Mouse (Mus musculus) neural tube, embryonic 11.5 days (tissue): ENCODE measurements around the gene Ints14. TPM values are rescaled to one million over a fixed set of nuclear protein-coding genes. Genes with fewer than 3 reads are reported as not detected.

Experiments used
- ATAC-seq: fragments of 200-750 bp; cut with Nextera tagmentation; 2 replicates; pipeline ENCODE4 v1.8.0; 2017; ENCODE audit warnings: moderate number of reproducible peaks, mild to moderate bottlenecking, moderate TSS enrichment, moderate library complexity; ENCODE audit not compliant: insufficient read depth, low FRiP score, low TSS enrichment
- DNase-seq: peaks from one replicate; pipeline ENCODE4 v3.0.0-alpha.2; 2015; ENCODE audit warnings: low spot score
- H3K27ac ChIP-seq: fragments of 300-500 bp; sonication (generic); 2 replicates; pipeline ENCODE4 v1.5.1; 2014; ENCODE audit warnings: low read depth, mild to moderate bottlenecking, low read length
- H3K27me3 ChIP-seq: fragments of 300-500 bp; sonication (generic); 2 replicates; pipeline ENCODE4 v1.6.1; 2014; ENCODE audit warnings: mild to moderate bottlenecking, low read length, mixed read lengths; ENCODE audit not compliant: control insufficient read depth, insufficient read depth
- H3K36me3 ChIP-seq: fragments of 300-500 bp; sonication (generic); 2 replicates; pipeline ENCODE4 v1.6.1; 2014; ENCODE audit warnings: mild to moderate bottlenecking, low read length, moderate library complexity, mixed read lengths; ENCODE audit not compliant: control insufficient read depth, insufficient read depth
- H3K4me1 ChIP-seq: fragments of 300-500 bp; sonication (generic); 2 replicates; pipeline ENCODE4 v1.6.1; 2014; ENCODE audit warnings: low read length, mixed read lengths; ENCODE audit not compliant: control insufficient read depth, insufficient read depth
- H3K4me2 ChIP-seq: fragments of 300-500 bp; sonication (generic); 2 replicates; pipeline ENCODE4 v1.6.1; 2014; ENCODE audit warnings: low read depth, mild to moderate bottlenecking, moderate library complexity
- H3K4me3 ChIP-seq: fragments of 300-500 bp; sonication (generic); 2 replicates; pipeline ENCODE4 v1.5.1; 2014; ENCODE audit warnings: low read depth, low read length
- H3K9ac ChIP-seq: fragments of 300-500 bp; sonication (generic); 2 replicates; pipeline ENCODE4 v1.6.1; 2014; ENCODE audit warnings: mild to moderate bottlenecking, low read length
- H3K9me3 ChIP-seq: fragments of 300-500 bp; sonication (generic); 2 replicates; pipeline ENCODE4 v1.6.1; 2016; ENCODE audit warnings: low read length; ENCODE audit not compliant: control insufficient read depth
- WGBS: fragments of 180-500 bp; shearing (Covaris S2); extraction: QIAGEN DNeasy Blood & Tissue Kit; methylation state at CpG from one replicate; pipeline ENCODE4 v1.1.7; 2014; 5-methylcytosine and 5-hydroxymethylcytosine counted together
- polyA plus RNA-seq: library from polyadenylated mRNA; unstranded; fragments of >200 nt; fragmentation: Nextera tagmentation; extraction: Ambion mirVana; gene quantifications from 2 replicates; pipeline ENCODE4 v1.2.1, GENCODE M21; 2014

The Ints14 gene
- polyA plus RNA-seq, 1 experiment from 2014 or later, result 78.9 TPM

DNA sequence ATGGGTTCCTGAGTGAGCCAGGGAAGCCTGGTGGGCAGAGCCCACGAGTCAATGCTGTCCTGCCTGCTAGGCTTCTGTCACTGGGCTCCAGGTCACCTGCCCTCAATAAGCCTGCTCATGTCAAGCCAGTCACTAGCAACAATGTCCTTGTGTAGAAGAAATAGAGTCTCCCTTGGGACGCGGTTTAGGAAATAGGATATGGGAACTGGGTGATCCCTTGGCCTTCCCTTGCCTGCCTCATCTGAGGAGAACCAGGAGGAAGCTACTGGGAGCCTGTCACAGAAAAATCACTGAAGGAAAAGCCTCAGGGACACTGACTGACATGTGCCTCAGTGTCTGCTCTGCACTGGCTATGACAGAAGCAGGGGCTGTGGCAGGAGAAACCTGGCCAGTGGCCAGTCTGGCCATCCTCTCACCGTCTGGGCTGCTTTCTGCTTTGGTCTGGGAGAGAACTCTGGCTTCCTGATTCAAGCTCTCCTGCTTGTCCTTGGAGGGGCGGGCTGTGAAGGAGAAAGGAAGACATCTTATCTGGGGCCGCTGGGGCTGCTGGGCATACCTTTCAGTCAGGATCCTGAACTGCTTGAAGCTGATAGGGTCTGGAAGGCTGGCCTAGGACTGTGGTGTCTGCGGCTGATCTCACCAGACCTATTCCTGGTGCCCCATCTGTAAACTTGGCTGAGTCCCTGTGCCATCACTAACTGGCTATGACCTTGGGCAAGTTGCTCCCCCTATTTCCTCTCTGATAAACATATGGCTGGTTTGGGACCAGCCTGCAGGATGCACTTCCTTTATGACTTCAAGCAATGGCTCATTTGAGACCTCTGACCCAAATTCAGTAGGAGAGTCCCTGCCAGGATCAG is 28.7 kb upstream of the Ints14 start:
- Histone ChIP-seq H3K4me1 (no peaks in the 10 kb centered on the region), H3K27ac (no peak overlapping the region), H3K9ac (no peak overlapping the region), H3K4me2 (no peak overlapping the region), H3K36me3 (no peaks in the 10 kb centered on the region), H3K27me3 (no peaks in the 10 kb centered on the region), H3K4me3 (no peak overlapping the region), H3K9me3 (no peaks in the 10 kb centered on the region)
- ATAC-seq, result no peak
- no peak for DNase-seq
- 92% methylated on average over 7 of the region's 7 CpGs for whole genome bisulfite sequencing

GRCm38 (mm10) chr9:64934015-64934754 is 26.5 kb upstream of the Ints14 start:
- 66% methylated on average over 15 of the region's 15 CpGs for WGBS
- peak overlapping the region; percentile 18; the same call in 1 of the 2 replicates for H3K9ac ChIP-seq
- H3K4me3 ChIP-seq, result no peak overlapping the region
- H3K36me3 ChIP-seq, result no peaks in the 10 kb centered on the region
- H3K27me3 ChIP-seq, result no peaks in the 10 kb centered on the region
- DNase-seq (peak; percentile 46), ATAC-seq (no peak)
- H3K27ac ChIP-seq, result no peak overlapping the region
- H3K4me2 ChIP-seq, result peak overlapping the region; percentile 19; the same call in 1 of the 2 replicates
- H3K9me3 ChIP-seq, result no peaks in the 10 kb centered on the region
- no peaks in the 10 kb centered on the region for H3K4me1 ChIP-seq

DNA sequence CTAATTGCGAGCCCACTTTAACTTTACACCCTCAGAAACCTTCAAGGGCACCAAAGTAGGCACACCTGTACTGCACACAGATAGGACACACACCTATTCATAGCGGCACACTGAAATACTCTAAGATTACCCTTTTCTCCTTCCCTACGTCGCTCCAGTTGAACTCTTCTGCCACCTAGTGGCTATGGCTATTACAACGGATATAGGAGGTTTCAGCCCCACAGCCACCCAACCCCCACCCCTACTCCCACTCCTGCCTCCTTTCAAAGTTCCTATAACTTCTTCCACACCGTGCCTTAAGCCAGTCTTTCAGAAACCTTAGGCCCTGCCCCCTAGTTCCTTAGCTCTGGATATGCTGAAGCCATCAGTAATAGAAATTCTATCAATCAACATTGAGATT is 24.2 kb upstream of the Ints14 start:
- H3K4me3 ChIP-seq, result no peak overlapping the region
- no peaks in the 10 kb centered on the region for H3K9me3 ChIP-seq
- 7% methylated on average over 6 of the region's 6 CpGs for WGBS
- H3K9ac ChIP-seq, result no peak overlapping the region
- no peaks in the 10 kb centered on the region for H3K36me3 ChIP-seq
- no peaks in the 10 kb centered on the region for H3K27me3 ChIP-seq
- no peak overlapping the region for H3K27ac ChIP-seq
- H3K4me2 ChIP-seq, result no peak overlapping the region
- H3K4me1 ChIP-seq, result no peaks in the 10 kb centered on the region
- ATAC-seq, result no peak
- peak; percentile 63 for DNase-seq

- Histone ChIP-seq H3K9ac (no peak overlapping the region), H3K36me3 (no peaks in the 10 kb centered on the region), H3K4me3 (no peak overlapping the region), H3K4me1 (no peaks in the 10 kb centered on the region), H3K4me2 (no peak overlapping the region), H3K27me3 (no peaks in the 10 kb centered on the region), H3K9me3 (no peaks in the 10 kb centered on the region), H3K27ac (no peak overlapping the region)
- no peak for ATAC-seq
- no peak for DNase-seq
- 64% methylated on average over 5 of the region's 5 CpGs for WGBS
Observed at GRCm38 (mm10) chr9:64937491-64937890, 23.2 kb upstream of the Ints14 start.

DNA sequence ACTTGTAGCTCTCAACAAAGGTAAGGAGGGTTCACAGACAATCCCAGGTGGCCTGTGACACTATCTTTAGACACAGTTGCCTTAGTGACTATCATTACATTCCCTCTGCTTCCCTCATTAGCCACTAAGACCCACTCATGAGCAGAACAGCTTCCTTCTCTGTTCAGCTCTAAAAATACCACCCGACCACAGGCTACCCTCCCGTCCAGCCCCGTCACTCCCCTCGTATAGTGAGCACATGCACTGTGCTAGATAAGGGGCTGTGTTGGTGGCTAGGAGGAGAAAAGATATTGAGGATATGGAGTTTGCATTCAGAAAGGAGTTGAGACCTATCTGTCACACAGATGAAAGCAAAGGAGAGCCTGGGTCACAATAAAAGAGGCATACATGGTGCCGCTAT is 22.2 kb upstream of the Ints14 start:
- Histone ChIP-seq H3K4me1 (no peaks in the 10 kb centered on the region), H3K9ac (no peak overlapping the region), H3K4me3 (no peak overlapping the region), H3K36me3 (no peaks in the 10 kb centered on the region), H3K4me2 (no peak overlapping the region), H3K27me3 (no peaks in the 10 kb centered on the region), H3K27ac (no peak overlapping the region), H3K9me3 (no peaks in the 10 kb centered on the region)
- 87% methylated on average over 5 of the region's 5 CpGs for WGBS
- no peak for DNase-seq
- no peak for ATAC-seq

GRCm38 (mm10) chr9:64939281-64939680 is 21.4 kb upstream of the Ints14 start:
- no peak overlapping the region for H3K4me3 ChIP-seq
- no peak overlapping the region for H3K9ac ChIP-seq
- no peaks in the 10 kb centered on the region for H3K36me3 ChIP-seq
- ATAC-seq (no peak), DNase-seq (no peak)
- no peak overlapping the region for H3K4me2 ChIP-seq
- H3K4me1 ChIP-seq, result no peaks in the 10 kb centered on the region
- 64% methylated on average over 4 of the region's 4 CpGs for WGBS
- no peaks in the 10 kb centered on the region for H3K27me3 ChIP-seq
- no peaks in the 10 kb centered on the region for H3K9me3 ChIP-seq
- no peak overlapping the region for H3K27ac ChIP-seq

GRCm38 (mm10) chr9:64939790-64940189 is 20.9 kb upstream of the Ints14 start:
- no peak for ATAC-seq
- no peaks in the 10 kb centered on the region for H3K36me3 ChIP-seq
- 86% methylated on average over 2 of the region's 2 CpGs for WGBS
- no peak overlapping the region for H3K9ac ChIP-seq
- no peak for DNase-seq
- no peak overlapping the region for H3K4me3 ChIP-seq
- no peaks in the 10 kb centered on the region for H3K27me3 ChIP-seq
- no peaks in the 10 kb centered on the region for H3K9me3 ChIP-seq
- no peak overlapping the region for H3K4me2 ChIP-seq
- H3K27ac ChIP-seq, result no peak overlapping the region
- H3K4me1 ChIP-seq, result no peaks in the 10 kb centered on the region

DNA sequence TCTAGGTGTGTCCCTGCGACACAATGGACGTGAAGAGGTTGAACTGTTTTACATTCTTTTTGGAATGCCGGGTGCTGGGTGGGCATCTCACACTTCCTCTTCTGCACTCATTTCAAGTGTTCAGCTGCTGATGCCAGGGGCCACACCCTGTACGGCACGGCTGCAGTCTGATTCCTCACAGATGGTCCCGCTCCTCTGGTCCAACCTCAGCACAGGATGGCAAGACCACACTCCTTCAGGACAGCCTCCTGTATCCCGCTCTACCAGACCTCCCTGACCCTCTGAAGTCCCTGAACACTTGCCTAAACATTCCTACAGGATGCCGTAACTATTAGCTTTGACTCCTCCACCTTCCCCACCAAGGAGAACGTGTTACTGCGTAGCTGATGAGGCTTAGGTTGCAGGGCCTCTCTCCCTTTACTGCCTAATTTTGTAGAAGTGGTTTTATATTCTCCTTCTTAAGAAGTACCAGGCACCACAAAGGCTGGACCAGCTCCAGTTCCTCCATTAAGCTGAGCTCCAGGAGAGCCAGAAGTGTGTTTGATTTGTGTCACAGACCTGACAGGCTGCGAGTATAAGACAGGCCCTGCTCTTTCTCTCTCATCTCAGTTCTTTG is 19.9 kb upstream of the Ints14 start:
- Histone ChIP-seq H3K4me2 (no peak overlapping the region), H3K27ac (no peak overlapping the region), H3K9me3 (no peaks in the 10 kb centered on the region), H3K4me3 (no peak overlapping the region), H3K27me3 (no peaks in the 10 kb centered on the region), H3K36me3 (no peaks in the 10 kb centered on the region), H3K4me1 (no peaks in the 10 kb centered on the region), H3K9ac (no peak overlapping the region)
- DNase-seq, result no peak
- no peak for ATAC-seq
- 74% methylated on average over 11 of the region's 11 CpGs for whole genome bisulfite sequencing
